ENCODE assay signal across 8 mouse cellular contexts in genomic region chr1:74712461-74713098, GRCm38 (mm10). TPM values are rescaled to one million over a fixed set of nuclear protein-coding genes. Genes with fewer than 3 reads are reported as not detected.
DNase-seq lines count a peak whose midpoint lies in the region; ATAC-seq and TF ChIP-seq lines count a peak whose summit lies in the region.

No protein-coding gene starts in this region.

- peaks cover 21% of the 10 kb centered on the region for H3K4me1 ChIP-seq in kidney, embryonic 15.5 days
- 0 out of 2 replicates have a peak, but pooled peaks cover 9% of the 10 kb centered on the region for H3K4me1 ChIP-seq in embryonic facial prominence, embryonic 14.5 days (ENCODE audit: control insufficient read depth, insufficient read depth, low read length)
- no peaks in the 10 kb centered on the region for H3K4me1 ChIP-seq in kidney, postnatal 0 days (replicated peaks; ENCODE audit: insufficient read depth, low read length)

- H3K27ac ChIP-seq in kidney, embryonic 15.5 days = 0 out of 2 replicates have a peak overlapping the region, but pooled peaks have one; percentile 51
- H3K27ac ChIP-seq in embryonic facial prominence, embryonic 14.5 days (replicated peaks; ENCODE audit: low read depth, low read length) = no peak overlapping the region
- 0 out of 2 replicates have a peak overlapping the region, but pooled peaks have one; percentile 21 for H3K27ac ChIP-seq in kidney, postnatal 0 days

- no peaks in the 10 kb centered on the region for H3K9me3 ChIP-seq in kidney, embryonic 15.5 days (replicated peaks)
- H3K9me3 ChIP-seq in embryonic facial prominence, embryonic 14.5 days (ENCODE audit: control insufficient read depth, low read length) = no peaks in the 10 kb centered on the region
- no peaks in the 10 kb centered on the region for H3K9me3 ChIP-seq in kidney, postnatal 0 days (replicated peaks; ENCODE audit: low read length)

- H3K27me3 ChIP-seq in kidney, embryonic 15.5 days = 0 out of 2 replicates have a peak, but pooled peaks cover 10% of the 10 kb centered on the region
- no peaks in the 10 kb centered on the region for H3K27me3 ChIP-seq in embryonic facial prominence, embryonic 14.5 days (replicated peaks; ENCODE audit: control insufficient read depth, insufficient read depth, low read length)
- no peaks in the 10 kb centered on the region for H3K27me3 ChIP-seq in kidney, postnatal 0 days (ENCODE audit: insufficient read depth, low read length)

- no peak for DNase-seq in kidney, postnatal 14 days
- no peak for DNase-seq in embryonic facial prominence, embryonic 14.5 days (ENCODE audit: low spot score)
- no peak for DNase-seq in kidney, postnatal 0 days (ENCODE audit: low spot score)
- DNase-seq in yolk sac, embryonic 10.5 days (ENCODE audit: low spot score) = no peak
- no peak for DNase-seq in gastrocnemius, postnatal 25 days
- DNase-seq in cerebellum, adult 18-20 months = no peak

- no peaks in the 10 kb centered on the region for H3K36me3 ChIP-seq in kidney, embryonic 15.5 days
- no peaks in the 10 kb centered on the region for H3K36me3 ChIP-seq in embryonic facial prominence, embryonic 14.5 days (ENCODE audit: control insufficient read depth, insufficient read depth, low read length)
- H3K36me3 ChIP-seq in kidney, postnatal 0 days (ENCODE audit: insufficient read depth, low read length) = no peaks in the 10 kb centered on the region

- no peak for TF ChIP-seq CTCF in kidney, postnatal 0 days (IDR thresholded peaks at IDR 0.05; ENCODE audit: low read depth)

- H3K4me3 ChIP-seq in kidney, embryonic 15.5 days (replicated peaks) = peak overlapping the region; percentile 57
- peak overlapping the region; percentile 42 for H3K4me3 ChIP-seq in embryonic facial prominence, embryonic 14.5 days (ENCODE audit: low read depth, low read length)
- no peak overlapping the region; the same call in 1 of the 2 replicates for H3K4me3 ChIP-seq in kidney, postnatal 0 days (replicated peaks; ENCODE audit: low read depth, low read length)

- peak overlapping the region; percentile 97 for H3K4me2 ChIP-seq in kidney, embryonic 15.5 days
- peak overlapping the region; percentile 76 for H3K4me2 ChIP-seq in embryonic facial prominence, embryonic 14.5 days (ENCODE audit: low read depth, low read length)
- peak overlapping the region; percentile 89 for H3K4me2 ChIP-seq in kidney, postnatal 0 days (ENCODE audit: low read length)

- 35% methylated on average over 5 of the region's 5 CpGs for WGBS in kidney, embryonic 15.5 days
- WGBS in embryonic facial prominence, embryonic 14.5 days = 35% methylated on average over 5 of the region's 5 CpGs
- WGBS in kidney, postnatal 0 days = 35% methylated on average over 5 of the region's 5 CpGs

- H3K9ac ChIP-seq in kidney, embryonic 15.5 days = peak overlapping the region; percentile 74
- H3K9ac ChIP-seq in embryonic facial prominence, embryonic 14.5 days (ENCODE audit: low read depth, low read length) = peak overlapping the region; percentile 63
- H3K9ac ChIP-seq in kidney, postnatal 0 days (ENCODE audit: low read depth, low read length) = peak overlapping the region; percentile 55; the same call in 1 of the 2 replicates

- no peak for ATAC-seq in kidney, embryonic 15.5 days (replicated peaks; ENCODE audit: low FRiP score)
- ATAC-seq in embryonic facial prominence, embryonic 14.5 days (ENCODE audit: low read depth) = no peak
- no peak for ATAC-seq in kidney, postnatal 0 days (replicated peaks; ENCODE audit: low FRiP score, low read depth)
- ATAC-seq in monocyte, adult 5-6 weeks (replicated peaks; ENCODE audit: insufficient number of reproducible peaks, low FRiP score, low TSS enrichment, poor library complexity, severe bottlenecking) = 0 out of 2 replicates have a peak, but pooled peaks have one; percentile 57

RNA-seq across cellular contexts. Expression of gene Cyp27a1, which starts 0.8 kb away (rescaled TPM):
- 7.2 and 7.6 TPM in 2 replicates for polyA plus RNA-seq in kidney, embryonic 15.5 days (2015; fragmentation: Nextera tagmentation; extraction: Ambion mirVana)
- 9.0 and 9.7 TPM in 2 replicates for polyA plus RNA-seq in embryonic facial prominence, embryonic 14.5 days (2014; fragmentation: Nextera tagmentation; extraction: Ambion mirVana)
- polyA plus RNA-seq in kidney, postnatal 0 days (2015; fragmentation: Nextera tagmentation; extraction: Ambion mirVana) = 10.3 and 10.8 TPM in 2 replicates
- 52.0 to 91.2 TPM (median 90.6 TPM) in 3 replicates for total RNA-seq in monocyte, adult 5-6 weeks (2017)
- total RNA-seq in gastrocnemius, postnatal 25 days (2021) = 10 to 100 TPM; 32.4 to 36.4 TPM

RNA-seq across cellular contexts. Expression of gene Prkag3, which starts 36.4 kb away (rescaled TPM):
- polyA plus RNA-seq in kidney, embryonic 15.5 days (2015; fragmentation: Nextera tagmentation; extraction: Ambion mirVana) = 0.44 and 0.73 TPM in 2 replicates
- 4.5 and 6.4 TPM in 2 replicates for polyA plus RNA-seq in embryonic facial prominence, embryonic 14.5 days (2014; fragmentation: Nextera tagmentation; extraction: Ambion mirVana)
- 0.07 and 0.27 TPM in 2 replicates for polyA plus RNA-seq in kidney, postnatal 0 days (2015; fragmentation: Nextera tagmentation; extraction: Ambion mirVana)
- total RNA-seq in monocyte, adult 5-6 weeks (2017) = not detected in 3 replicates
- 10 to 100 TPM; 54.4 to 93.4 TPM for total RNA-seq in gastrocnemius, postnatal 25 days (2021)

RNA-seq across cellular contexts. Expression of gene Ttll4, which starts 51.0 kb away (rescaled TPM):
- polyA plus RNA-seq in kidney, embryonic 15.5 days (2015; fragmentation: Nextera tagmentation; extraction: Ambion mirVana) = 17.4 and 19.5 TPM in 2 replicates
- polyA plus RNA-seq in embryonic facial prominence, embryonic 14.5 days (2014; fragmentation: Nextera tagmentation; extraction: Ambion mirVana) = 18.2 and 20.1 TPM in 2 replicates
- polyA plus RNA-seq in kidney, postnatal 0 days (2015; fragmentation: Nextera tagmentation; extraction: Ambion mirVana) = 6.9 and 7.1 TPM in 2 replicates
- 13.3 to 25.8 TPM (median 21.5 TPM) in 3 replicates for total RNA-seq in monocyte, adult 5-6 weeks (2017)
- 10 to 100 TPM; 10.8 to 11.4 TPM for total RNA-seq in gastrocnemius, postnatal 25 days (2021)

RNA-seq across cellular contexts. Expression of gene Wnt6, which starts 59.1 kb away (rescaled TPM):
- polyA plus RNA-seq in kidney, embryonic 15.5 days (2015; fragmentation: Nextera tagmentation; extraction: Ambion mirVana) = 2.0 and 2.3 TPM in 2 replicates
- polyA plus RNA-seq in embryonic facial prominence, embryonic 14.5 days (2014; fragmentation: Nextera tagmentation; extraction: Ambion mirVana) = 16.1 and 23.1 TPM in 2 replicates
- 1.9 and 2.2 TPM in 2 replicates for polyA plus RNA-seq in kidney, postnatal 0 days (2015; fragmentation: Nextera tagmentation; extraction: Ambion mirVana)
- total RNA-seq in monocyte, adult 5-6 weeks (2017) = 0.87 to 2.2 TPM (median 0.96 TPM) in 3 replicates
- under 1 TPM; 0.46 TPM for total RNA-seq in gastrocnemius, postnatal 25 days (2021)
